Mouse (Mus musculus): Measurements from ENCODE around the gene Smyd1. TPM values are rescaled to one million over a fixed set of nuclear protein-coding genes. Genes with fewer than 3 reads are reported as not detected.

Gene Smyd1
- polyA plus RNA-seq, 1 experiment from 2014 or later: 0.53 TPM

- H3K9ac ChIP-seq: no peak overlapping the region
- H3K27ac ChIP-seq (ENCODE audit: low read depth): no peak overlapping the region
- ATAC-seq (ENCODE audit: insufficient read depth) (no peak), DNase-seq (no peak)
- H3K4me2 ChIP-seq: no peak overlapping the region
- no peak for TF ChIP-seq CTCF (IDR thresholded peaks at IDR 0.05; ENCODE audit: low read depth)
- no peaks in the 10 kb centered on the region for H3K36me3 ChIP-seq (ENCODE audit: insufficient read depth)
- no peaks in the 10 kb centered on the region for H3K4me1 ChIP-seq (ENCODE audit: insufficient read depth)
- H3K9me3 ChIP-seq (ENCODE audit: low read depth, low read length): no peaks in the 10 kb centered on the region
- H3K4me3 ChIP-seq (ENCODE audit: low read depth, low read length): no peak overlapping the region
- H3K27me3 ChIP-seq (ENCODE audit: insufficient read depth, low read length): no peaks in the 10 kb centered on the region
These were observed 125.9 kb downstream of the Smyd1 start for GRCm38 (mm10) chr6:71196107-71196506.

DNA sequence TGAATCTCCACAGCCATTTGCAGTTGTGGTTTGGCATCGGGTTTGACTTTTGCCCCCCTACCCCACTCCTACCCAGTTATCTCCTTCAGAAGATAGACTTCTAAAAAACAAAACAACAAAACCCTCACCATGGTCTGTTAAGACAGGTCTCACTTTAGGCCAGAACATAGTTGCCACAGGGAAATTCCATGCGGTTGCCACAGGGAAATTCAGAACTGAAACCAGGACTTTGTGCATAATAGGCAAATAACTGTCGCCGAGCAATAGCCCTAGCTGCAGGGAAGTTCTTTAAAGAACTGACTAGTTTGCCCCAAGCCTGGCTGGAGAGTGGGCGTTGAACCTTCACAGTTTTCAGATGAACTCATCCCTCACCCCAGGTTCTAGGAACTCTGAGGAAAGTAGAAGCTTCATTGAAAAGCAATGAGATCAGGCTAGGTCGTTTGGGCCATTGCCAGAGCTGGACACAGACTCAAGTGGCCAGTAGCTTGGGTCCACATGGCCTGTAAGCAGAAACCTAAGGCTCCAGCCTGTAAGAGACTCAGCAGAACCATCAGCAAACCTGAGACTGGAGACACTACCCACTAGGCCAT is 128.8 kb downstream of the Smyd1 start:
- Histone ChIP-seq H3K4me2 (no peak overlapping the region), H3K36me3 (ENCODE audit: insufficient read depth) (no peaks in the 10 kb centered on the region), H3K4me1 (ENCODE audit: insufficient read depth) (no peaks in the 10 kb centered on the region), H3K27ac (ENCODE audit: low read depth) (no peak overlapping the region), H3K9me3 (ENCODE audit: low read depth, low read length) (no peaks in the 10 kb centered on the region), H3K4me3 (ENCODE audit: low read depth, low read length) (no peak overlapping the region), H3K27me3 (ENCODE audit: insufficient read depth, low read length) (no peaks in the 10 kb centered on the region), H3K9ac (no peak overlapping the region)
- no peak for TF ChIP-seq CTCF (IDR thresholded peaks at IDR 0.05; ENCODE audit: low read depth)
- DNase-seq (no peak), ATAC-seq (ENCODE audit: insufficient read depth) (no peak)
- WGBS: 75% methylated on average over 6 of the region's 6 CpGs

- Histone ChIP-seq H3K36me3 (ENCODE audit: insufficient read depth) (no peaks in the 10 kb centered on the region), H3K9me3 (ENCODE audit: low read depth, low read length) (no peaks in the 10 kb centered on the region), H3K9ac (no peak overlapping the region), H3K4me3 (ENCODE audit: low read depth, low read length) (no peak overlapping the region), H3K27me3 (ENCODE audit: insufficient read depth, low read length) (no peaks in the 10 kb centered on the region), H3K27ac (ENCODE audit: low read depth) (no peak overlapping the region), H3K4me2 (no peak overlapping the region), H3K4me1 (ENCODE audit: insufficient read depth) (no peaks in the 10 kb centered on the region)
- no peak for ATAC-seq (ENCODE audit: insufficient read depth)
- DNase-seq: no peak
- WGBS: 88% methylated on average over 2 of the region's 2 CpGs
- no peak for TF ChIP-seq CTCF (IDR thresholded peaks at IDR 0.05; ENCODE audit: low read depth)
These were observed 131.5 kb downstream of the Smyd1 start for GRCm38 (mm10) chr6:71190501-71190900.

- no peaks in the 10 kb centered on the region for H3K36me3 ChIP-seq (ENCODE audit: insufficient read depth)
- whole genome bisulfite sequencing: 21% methylated on average over 1 of the region's 1 CpGs
- no peaks in the 10 kb centered on the region for H3K27me3 ChIP-seq (ENCODE audit: insufficient read depth, low read length)
- no peaks in the 10 kb centered on the region for H3K4me1 ChIP-seq (ENCODE audit: insufficient read depth)
- no peak overlapping the region for H3K4me2 ChIP-seq
- H3K4me3 ChIP-seq (ENCODE audit: low read depth, low read length): no peak overlapping the region
- no peaks in the 10 kb centered on the region for H3K9me3 ChIP-seq (ENCODE audit: low read depth, low read length)
- no peak for ATAC-seq (ENCODE audit: insufficient read depth)
- no peak overlapping the region for H3K9ac ChIP-seq
- no peak for TF ChIP-seq CTCF (IDR thresholded peaks at IDR 0.05; ENCODE audit: low read depth)
- H3K27ac ChIP-seq (ENCODE audit: low read depth): no peak overlapping the region
- DNase-seq: no peak
These were observed 132.5 kb downstream of the Smyd1 start for GRCm38 (mm10) chr6:71189578-71189977.

DNA sequence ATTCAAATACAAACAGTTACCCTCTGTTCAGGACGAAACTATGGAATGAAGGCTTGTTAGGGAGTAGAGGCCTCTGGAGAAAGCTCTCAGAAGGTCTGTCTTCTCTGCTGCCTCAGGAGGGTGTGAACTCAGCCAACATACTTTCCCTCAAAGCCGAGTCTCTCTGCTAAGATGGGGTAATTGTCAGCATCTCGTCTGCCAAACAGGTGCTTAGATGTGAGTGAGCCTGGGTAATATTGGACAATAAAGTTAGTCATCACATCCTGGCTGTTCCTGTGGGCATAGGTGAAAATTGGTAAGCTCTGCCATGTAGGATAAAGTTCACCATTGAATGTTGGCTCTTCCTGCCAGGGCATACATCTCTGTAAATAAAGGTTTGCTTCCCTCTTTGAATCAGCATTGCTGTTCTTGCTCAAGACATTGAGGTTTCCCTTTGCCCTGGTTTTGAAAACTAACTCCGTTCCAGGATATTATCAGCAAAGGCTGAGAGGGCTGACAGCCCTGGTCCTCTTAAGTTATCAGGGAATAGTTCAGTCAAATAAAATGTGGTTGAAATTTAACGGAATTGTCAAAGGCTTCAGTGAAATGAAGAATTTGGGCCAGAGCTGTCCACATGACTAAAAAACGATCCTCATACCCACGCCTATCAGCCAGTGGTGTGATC is 137.0 kb downstream of the Smyd1 start:
- 65% methylated on average over 7 of the region's 7 CpGs for WGBS

DNA sequence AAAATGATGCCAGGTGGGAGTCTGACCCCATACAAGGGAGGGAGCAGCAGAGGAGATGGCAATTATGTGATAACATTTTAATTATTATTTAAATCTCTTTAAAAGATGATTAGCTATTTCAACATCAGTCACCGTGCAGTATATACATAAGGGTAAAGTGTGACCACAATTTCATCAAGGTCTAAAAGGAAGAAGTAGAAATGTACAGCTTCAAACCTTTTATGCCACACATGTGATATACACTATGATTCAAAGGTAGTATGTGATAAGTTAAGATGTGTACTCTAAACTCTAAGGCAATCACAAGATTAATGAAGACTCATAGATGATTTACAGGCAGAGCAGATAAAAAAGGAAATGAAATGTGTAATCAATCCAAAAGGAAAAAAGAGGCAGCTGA is 141.4 kb downstream of the Smyd1 start:
- no peak overlapping the region for H3K9ac ChIP-seq
- H3K4me3 ChIP-seq (ENCODE audit: low read depth, low read length): no peak overlapping the region
- no peak for DNase-seq
- no peaks in the 10 kb centered on the region for H3K36me3 ChIP-seq (ENCODE audit: insufficient read depth)
- no peak overlapping the region for H3K4me2 ChIP-seq
- no peaks in the 10 kb centered on the region for H3K27me3 ChIP-seq (ENCODE audit: insufficient read depth, low read length)
- H3K9me3 ChIP-seq (ENCODE audit: low read depth, low read length): no peaks in the 10 kb centered on the region
- WGBS: 88% methylated on average over 1 of the region's 1 CpGs
- H3K4me1 ChIP-seq (ENCODE audit: insufficient read depth): no peaks in the 10 kb centered on the region
- TF ChIP-seq CTCF (IDR thresholded peaks at IDR 0.05; ENCODE audit: low read depth): no peak
- ATAC-seq (ENCODE audit: insufficient read depth): no peak
- no peak overlapping the region for H3K27ac ChIP-seq (ENCODE audit: low read depth)

More for the DNA sequence above, 137.0 kb downstream of the Smyd1 start:
- TF ChIP-seq CTCF (IDR thresholded peaks at IDR 0.05; ENCODE audit: low read depth): no peak
- H3K9ac ChIP-seq: no peak overlapping the region
- no peak overlapping the region for H3K27ac ChIP-seq (ENCODE audit: low read depth)
- H3K9me3 ChIP-seq (ENCODE audit: low read depth, low read length): no peaks in the 10 kb centered on the region
- DNase-seq (no peak), ATAC-seq (ENCODE audit: insufficient read depth) (no peak)
- no peaks in the 10 kb centered on the region for H3K36me3 ChIP-seq (ENCODE audit: insufficient read depth)
- H3K27me3 ChIP-seq (ENCODE audit: insufficient read depth, low read length): no peaks in the 10 kb centered on the region
- H3K4me1 ChIP-seq (ENCODE audit: insufficient read depth): no peaks in the 10 kb centered on the region
- no peak overlapping the region for H3K4me3 ChIP-seq (ENCODE audit: low read depth, low read length)
- no peak overlapping the region for H3K4me2 ChIP-seq

DNA sequence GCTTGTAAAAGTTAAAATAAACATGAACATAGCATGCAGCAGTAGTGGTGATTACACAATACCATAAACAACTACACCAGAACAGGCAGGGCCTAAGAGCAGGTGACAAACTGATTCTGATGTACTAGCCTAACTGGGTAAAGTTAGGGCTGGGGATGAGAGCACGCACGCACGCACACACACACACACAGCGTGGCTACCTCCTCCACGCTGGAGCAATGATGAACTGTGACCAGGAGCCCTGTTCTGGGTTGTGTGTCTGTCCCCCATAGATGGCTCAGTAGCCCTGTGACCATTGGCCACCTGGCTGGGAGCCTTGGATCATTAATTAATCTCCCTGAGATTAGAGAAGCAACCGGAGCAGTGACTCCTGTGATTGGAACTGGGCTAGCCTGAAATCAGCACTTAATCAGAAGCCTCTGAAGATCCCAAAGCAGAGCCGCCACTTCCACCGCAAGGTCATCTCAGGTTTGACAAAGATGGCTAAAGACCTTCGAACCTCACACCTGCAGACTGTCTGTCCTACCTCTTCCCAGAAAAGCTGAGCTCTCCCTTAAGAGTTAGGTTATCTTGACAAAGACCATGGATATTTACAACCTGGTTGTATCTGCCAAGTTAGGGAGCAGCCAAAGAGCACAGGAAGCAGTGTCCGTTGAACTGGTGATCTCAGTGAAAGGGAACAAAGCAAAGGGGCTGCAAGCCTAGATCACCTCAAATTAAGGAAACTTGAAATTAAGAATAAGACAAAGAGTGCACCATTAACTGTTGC is 149.0 kb downstream of the Smyd1 start:
- WGBS: 80% methylated on average over 10 of the region's 10 CpGs
- Histone ChIP-seq H3K4me3 (ENCODE audit: low read depth, low read length) (no peak overlapping the region), H3K27ac (ENCODE audit: low read depth) (no peak overlapping the region), H3K27me3 (ENCODE audit: insufficient read depth, low read length) (no peaks in the 10 kb centered on the region), H3K4me2 (no peak overlapping the region), H3K9me3 (ENCODE audit: low read depth, low read length) (no peaks in the 10 kb centered on the region), H3K9ac (no peak overlapping the region), H3K36me3 (ENCODE audit: insufficient read depth) (no peaks in the 10 kb centered on the region), H3K4me1 (ENCODE audit: insufficient read depth) (no peaks in the 10 kb centered on the region)
- TF ChIP-seq CTCF (IDR thresholded peaks at IDR 0.05; ENCODE audit: low read depth): no peak
- DNase-seq: no peak
- ATAC-seq (ENCODE audit: insufficient read depth): no peak

Data from lung, embryonic 14.5 days (tissue).